Mouse (Mus musculus): ENCODE data around the gene Pdia5. TPM values are rescaled to one million over a fixed set of nuclear protein-coding genes. Genes with fewer than 3 reads are reported as not detected.
A peak's percentile ranks its signal among the peaks of the same experiment; 100 is the strongest.

Gene Pdia5
- polyA plus RNA-seq, 1 experiment from 2014 or later: 35.2 TPM

- WGBS: 30% methylated on average over 23 of the region's 23 CpGs
- no peak for ATAC-seq (ENCODE audit: low FRiP score, low TSS enrichment)
- no peak for TF ChIP-seq EP300 (optimal IDR thresholded peaks at IDR 0.05)
- no peak for TF ChIP-seq CTCF (IDR thresholded peaks at IDR 0.05; ENCODE audit: low read depth)
- Histone ChIP-seq H3K4me3 (ENCODE audit: low read depth, low read length) (no peak overlapping the region), H3K4me1 (replicated peaks; ENCODE audit: control insufficient read depth, insufficient read depth) (no peaks in the 10 kb centered on the region), H3K36me3 (ENCODE audit: control insufficient read depth, insufficient read depth, low read length) (no peaks in the 10 kb centered on the region), H3K9me3 (ENCODE audit: control insufficient read depth, low read length) (no peaks in the 10 kb centered on the region), H3K9ac (ENCODE audit: low read length) (no peak overlapping the region), H3K4me2 (replicated peaks; ENCODE audit: low read depth) (peak overlapping the region; percentile 42), H3K27me3 (ENCODE audit: control insufficient read depth, insufficient read depth, low read length) (no peaks in the 10 kb centered on the region), H3K27ac (replicated peaks) (no peak overlapping the region)
- DNase-seq (ENCODE audit: low spot score): no peak
Observed at GRCm38 (mm10) chr16:35517976-35518951, 27.6 kb upstream of the Pdia5 start.

GRCm38 (mm10) chr16:35515977-35516612, 25.4 kb upstream of the Pdia5 start:
- H3K27ac ChIP-seq (replicated peaks): no peak overlapping the region
- no peak overlapping the region for H3K4me3 ChIP-seq (ENCODE audit: low read depth, low read length)
- no peaks in the 10 kb centered on the region for H3K9me3 ChIP-seq (ENCODE audit: control insufficient read depth, low read length)
- H3K36me3 ChIP-seq (ENCODE audit: control insufficient read depth, insufficient read depth, low read length): no peaks in the 10 kb centered on the region
- no peak overlapping the region for H3K4me2 ChIP-seq (replicated peaks; ENCODE audit: low read depth)
- DNase-seq (ENCODE audit: low spot score) (no peak), ATAC-seq (ENCODE audit: low FRiP score, low TSS enrichment) (no peak)
- 74% methylated on average over 21 of the region's 21 CpGs for WGBS
- no peaks in the 10 kb centered on the region for H3K4me1 ChIP-seq (replicated peaks; ENCODE audit: control insufficient read depth, insufficient read depth)
- H3K9ac ChIP-seq (ENCODE audit: low read length): no peak overlapping the region
- TF ChIP-seq CTCF (IDR thresholded peaks at IDR 0.05; ENCODE audit: low read depth) (no peak), EP300 (optimal IDR thresholded peaks at IDR 0.05) (no peak)
- no peaks in the 10 kb centered on the region for H3K27me3 ChIP-seq (ENCODE audit: control insufficient read depth, insufficient read depth, low read length)

DNA sequence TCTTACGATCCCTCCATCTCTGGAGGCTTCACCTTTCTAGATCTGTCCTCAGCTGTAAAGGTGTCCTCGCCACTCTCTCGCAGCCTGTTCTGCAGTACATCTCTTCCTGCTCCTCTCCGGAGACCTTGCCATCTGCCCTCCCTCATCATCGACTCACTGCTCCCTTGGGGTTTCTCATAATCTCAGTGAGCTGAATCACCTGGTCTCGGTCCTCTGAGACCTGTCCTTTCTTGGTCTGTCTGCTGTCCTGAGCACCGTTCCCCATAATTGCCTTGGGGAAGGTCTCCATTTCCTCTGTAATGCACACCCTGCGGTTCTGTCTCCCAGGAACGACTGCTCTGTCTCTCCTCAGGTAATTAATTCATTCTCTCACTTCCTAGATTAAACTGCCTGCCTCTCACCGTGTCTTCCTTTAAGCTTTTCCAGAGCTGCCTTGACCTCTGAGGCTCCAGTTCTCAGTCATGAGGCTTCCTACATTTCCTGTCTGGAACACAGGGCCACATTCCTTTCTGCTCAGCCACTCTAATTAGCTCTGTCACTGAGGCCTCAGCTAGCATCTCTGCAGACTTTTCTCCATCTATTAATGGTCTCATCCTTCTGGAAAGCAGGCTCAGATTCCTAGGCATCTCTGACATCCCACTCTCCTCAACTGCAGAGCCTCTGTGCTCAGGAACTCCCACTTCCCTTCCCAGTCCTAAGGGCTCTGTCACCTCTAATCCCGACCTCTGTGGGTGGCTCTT, 18.8 kb upstream of the Pdia5 start:
- ATAC-seq (ENCODE audit: low FRiP score, low TSS enrichment) (no peak), DNase-seq (ENCODE audit: low spot score) (no peak)
- no peaks in the 10 kb centered on the region for H3K4me1 ChIP-seq (replicated peaks; ENCODE audit: control insufficient read depth, insufficient read depth)
- TF ChIP-seq EP300 (optimal IDR thresholded peaks at IDR 0.05): no peak
- no peak for TF ChIP-seq CTCF (IDR thresholded peaks at IDR 0.05; ENCODE audit: low read depth)
- no peak overlapping the region for H3K4me2 ChIP-seq (replicated peaks; ENCODE audit: low read depth)
- H3K27ac ChIP-seq (replicated peaks): no peak overlapping the region
- H3K9me3 ChIP-seq (ENCODE audit: control insufficient read depth, low read length): no peaks in the 10 kb centered on the region
- no peak overlapping the region for H3K9ac ChIP-seq (ENCODE audit: low read length)
- H3K36me3 ChIP-seq (ENCODE audit: control insufficient read depth, insufficient read depth, low read length): no peaks in the 10 kb centered on the region
- no peak overlapping the region for H3K4me3 ChIP-seq (ENCODE audit: low read depth, low read length)
- WGBS: 50% methylated on average over 11 of the region's 11 CpGs
- no peaks in the 10 kb centered on the region for H3K27me3 ChIP-seq (ENCODE audit: control insufficient read depth, insufficient read depth, low read length)

GRCm38 (mm10) chr16:35508581-35508980, 17.9 kb upstream of the Pdia5 start:
- TF ChIP-seq EP300 (optimal IDR thresholded peaks at IDR 0.05): no peak
- no peak for TF ChIP-seq CTCF (IDR thresholded peaks at IDR 0.05; ENCODE audit: low read depth)
- WGBS: 80% methylated on average over 6 of the region's 6 CpGs
- H3K27ac ChIP-seq (replicated peaks): no peak overlapping the region

DNA sequence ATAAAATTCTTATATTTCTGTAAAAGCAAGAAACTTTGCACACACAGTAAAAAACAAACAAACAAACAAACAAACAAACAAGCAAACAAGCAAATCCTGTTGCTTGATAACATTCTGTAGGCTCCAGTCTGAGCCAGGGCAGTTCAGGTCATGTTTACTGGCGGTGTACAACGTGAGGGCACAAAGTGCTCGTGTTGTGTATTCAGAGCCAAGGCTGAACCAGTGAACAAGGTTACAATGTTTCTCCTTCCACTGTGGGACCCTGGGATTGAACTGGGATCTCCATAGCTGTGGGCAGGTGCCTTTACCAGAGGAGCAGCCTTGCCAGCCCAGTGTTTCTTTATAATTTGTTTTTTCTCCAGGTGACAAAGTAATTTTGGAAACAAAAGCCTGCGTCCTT, 15.1 kb upstream of the Pdia5 start:
- ATAC-seq (ENCODE audit: low FRiP score, low TSS enrichment) (no peak), DNase-seq (ENCODE audit: low spot score) (no peak)
- TF ChIP-seq EP300 (optimal IDR thresholded peaks at IDR 0.05): no peak
- no peak for TF ChIP-seq CTCF (IDR thresholded peaks at IDR 0.05; ENCODE audit: low read depth)
- Histone ChIP-seq H3K27me3 (ENCODE audit: control insufficient read depth, insufficient read depth, low read length) (no peaks in the 10 kb centered on the region), H3K9ac (ENCODE audit: low read length) (no peak overlapping the region), H3K4me2 (replicated peaks; ENCODE audit: low read depth) (no peak overlapping the region), H3K27ac (replicated peaks) (no peak overlapping the region), H3K9me3 (ENCODE audit: control insufficient read depth, low read length) (no peaks in the 10 kb centered on the region), H3K36me3 (ENCODE audit: control insufficient read depth, insufficient read depth, low read length) (no peaks in the 10 kb centered on the region), H3K4me1 (replicated peaks; ENCODE audit: control insufficient read depth, insufficient read depth) (no peaks in the 10 kb centered on the region), H3K4me3 (ENCODE audit: low read depth, low read length) (no peak overlapping the region)
- 83% methylated on average over 4 of the region's 4 CpGs for WGBS

More at GRCm38 (mm10) chr16:35508581-35508980, 17.9 kb upstream of the Pdia5 start:
- ATAC-seq (ENCODE audit: low FRiP score, low TSS enrichment) (no peak), DNase-seq (ENCODE audit: low spot score) (no peak)
- H3K4me2 ChIP-seq (replicated peaks; ENCODE audit: low read depth): no peak overlapping the region
- H3K4me3 ChIP-seq (ENCODE audit: low read depth, low read length): no peak overlapping the region
- no peaks in the 10 kb centered on the region for H3K27me3 ChIP-seq (ENCODE audit: control insufficient read depth, insufficient read depth, low read length)
- H3K4me1 ChIP-seq (replicated peaks; ENCODE audit: control insufficient read depth, insufficient read depth): no peaks in the 10 kb centered on the region
- H3K36me3 ChIP-seq (ENCODE audit: control insufficient read depth, insufficient read depth, low read length): no peaks in the 10 kb centered on the region
- no peak overlapping the region for H3K9ac ChIP-seq (ENCODE audit: low read length)
- H3K9me3 ChIP-seq (ENCODE audit: control insufficient read depth, low read length): no peaks in the 10 kb centered on the region
